Mouse (Mus musculus) CH12.LX (cell line): ENCODE results near the gene Tmem115. TPM values are rescaled to one million over a fixed set of nuclear protein-coding genes. Genes with fewer than 3 reads are reported as not detected.

Source experiments
- DNase-seq: peaks from one replicate; pipeline ENCODE4 v3.0.0-alpha.2; 2013; ENCODE audit errors: extremely low read depth
- H3K27ac ChIP-seq: 2 replicates; pipeline ENCODE4 v1.5.1; 2012; ENCODE audit warnings: low read depth, mild to moderate bottlenecking, control low read depth, moderate library complexity; ENCODE audit not compliant: insufficient read depth
- H3K27me3 ChIP-seq: replicated peaks from 2 replicates; pipeline ENCODE3; 2012; ENCODE audit warnings: inconsistent platforms
- H3K36me3 ChIP-seq, 2 experiments: replicated peaks in 1 of 2; 2 replicates each; pipeline versions ENCODE3 to v1.6.1; 2012; ENCODE audit warnings: inconsistent platforms in 1 of 2, low read length in 1 of 2, mild to moderate bottlenecking in 1 of 2, mixed read lengths in 1 of 2, moderate library complexity in 1 of 2; ENCODE audit not compliant: control insufficient read depth in 1 of 2, insufficient read depth in 1 of 2
- H3K4me1 ChIP-seq, 2 experiments: 2 replicates each; pipeline ENCODE4 v1.6.1; 2012; ENCODE audit warnings: inconsistent platforms in 1 of 2, moderate library complexity in 1 of 2; ENCODE audit not compliant: insufficient read depth in 2 of 2, control insufficient read depth in 1 of 2
- H3K4me2 ChIP-seq: 2 replicates; pipeline ENCODE4 v1.6.1; 2012; ENCODE audit warnings: low read depth, mild to moderate bottlenecking, control low read depth; ENCODE audit not compliant: poor library complexity, insufficient read depth, severe bottlenecking
- H3K4me3 ChIP-seq, 3 experiments: fragments of 150-350 bp in 1 of 3; sonication (generic) in 1 of 3; replicated peaks in 1 of 3; 2 replicates each; pipeline versions ENCODE3 to v1.5.1; 2011 to 2012; ENCODE audit warnings: low read depth in 2 of 3, low read length in 2 of 3, mild to moderate bottlenecking in 2 of 3, moderate library complexity in 2 of 3, control low read depth in 1 of 3, improper control_type of control experiment in 1 of 3, inconsistent platforms in 1 of 3, mixed read lengths in 1 of 3; ENCODE audit not compliant: poor library complexity in 1 of 3
- H3K79me2 ChIP-seq: replicated peaks from 2 replicates; pipeline ENCODE4 v1.6.1; 2012; ENCODE audit warnings: mild to moderate bottlenecking, moderate library complexity; ENCODE audit not compliant: control insufficient read depth, poor library complexity, insufficient read depth, severe bottlenecking; ENCODE audit errors: extremely low read depth
- H3K9ac ChIP-seq: 2 replicates; pipeline ENCODE4 v1.6.1; 2012; ENCODE audit warnings: low read depth, mild to moderate bottlenecking, control low read depth, moderate library complexity; ENCODE audit not compliant: insufficient read depth
- H3K9me3 ChIP-seq: replicated peaks from 2 replicates; pipeline ENCODE3; 2012; ENCODE audit warnings: low read length, inconsistent platforms, mixed read lengths
- BHLHE40 ChIP-seq: IDR thresholded peaks from 2 replicates; pipeline ENCODE4 v1.6.1; 2011; ENCODE audit warnings: mild to moderate bottlenecking, low read depth, low read length, improper control_type of control experiment
- CHD2 ChIP-seq: IDR thresholded peaks from 2 replicates; pipeline ENCODE4 v1.6.1; 2011; ENCODE audit warnings: low read length, improper control_type of control experiment
- CTCF ChIP-seq, 2 experiments: IDR thresholded peaks in 1 of 2; conservative IDR thresholded peaks in 1 of 2; 2 replicates each; pipeline ENCODE4 v1.5.1; 2011 to 2012; ENCODE audit warnings: low read depth in 2 of 2, low read length in 2 of 2, improper control_type of control experiment in 1 of 2, inconsistent platforms in 1 of 2, mild to moderate bottlenecking in 1 of 2, moderate library complexity in 1 of 2
- ELF1 ChIP-seq: IDR thresholded peaks from 2 replicates; pipeline ENCODE4 v1.6.1; 2014; ENCODE audit warnings: low read depth, mild to moderate bottlenecking, inconsistent platforms, low read length, improper control_type of control experiment
- EP300 ChIP-seq: IDR thresholded peaks from 2 replicates; pipeline ENCODE4 v1.6.1; 2011; ENCODE audit warnings: low read length, improper control_type of control experiment
- ETS1 ChIP-seq: conservative IDR thresholded peaks from 2 replicates; pipeline ENCODE4 v1.6.1; 2012; ENCODE audit warnings: low read depth, mild to moderate bottlenecking, inconsistent platforms, low read length, improper control_type of control experiment, moderate library complexity
- GABPA ChIP-seq: IDR thresholded peaks from 2 replicates; pipeline ENCODE4 v1.6.1; 2012; ENCODE audit warnings: low read depth, low read length, improper control_type of control experiment, inconsistent platforms; ENCODE audit not compliant: insufficient replicate concordance
- HCFC1 ChIP-seq: IDR thresholded peaks from 2 replicates; pipeline ENCODE4 v1.6.1; 2012; ENCODE audit warnings: low read depth, mild to moderate bottlenecking, inconsistent platforms, low read length, improper control_type of control experiment
- IRF4 ChIP-seq: IDR thresholded peaks from 2 replicates; pipeline ENCODE4 v1.6.1; 2014; ENCODE audit warnings: low read depth, mild to moderate bottlenecking, inconsistent platforms, low read length, improper control_type of control experiment
- JUN ChIP-seq: IDR thresholded peaks from 2 replicates; pipeline ENCODE4 v1.6.1; 2011; ENCODE audit warnings: low read depth, mild to moderate bottlenecking, low read length, improper control_type of control experiment, moderate library complexity; ENCODE audit not compliant: insufficient read depth
- JUND ChIP-seq: conservative IDR thresholded peaks from 2 replicates; pipeline ENCODE4 v1.6.1; 2011; ENCODE audit warnings: low read depth, low read length, improper control_type of control experiment
- KAT2A ChIP-seq: IDR thresholded peaks from 2 replicates; pipeline ENCODE4 v1.6.1; 2012; ENCODE audit warnings: low read length, improper control_type of control experiment, inconsistent platforms; ENCODE audit not compliant: insufficient replicate concordance
- MAFK ChIP-seq: IDR thresholded peaks from 2 replicates; pipeline ENCODE4 v1.6.1; 2011; ENCODE audit warnings: low read length, improper control_type of control experiment; ENCODE audit not compliant: insufficient replicate concordance
- MAX ChIP-seq: IDR thresholded peaks from 2 replicates; pipeline ENCODE4 v1.6.1; 2011; ENCODE audit warnings: low read length, improper control_type of control experiment
- MAZ ChIP-seq: IDR thresholded peaks from 2 replicates; pipeline ENCODE4 v1.6.1; 2012; ENCODE audit warnings: low read depth, mild to moderate bottlenecking, inconsistent platforms, low read length, improper control_type of control experiment, moderate library complexity
- MXI1 ChIP-seq: IDR thresholded peaks from 2 replicates; pipeline ENCODE4 v1.6.1; 2011; ENCODE audit warnings: mild to moderate bottlenecking, low read depth, low read length, improper control_type of control experiment
- NELFE ChIP-seq: IDR thresholded peaks from 2 replicates; pipeline ENCODE4 v1.6.1; 2011; ENCODE audit warnings: low read depth, low read length, improper control_type of control experiment
- PAX5 ChIP-seq: IDR thresholded peaks from 2 replicates; pipeline ENCODE4 v1.6.1; 2012; ENCODE audit warnings: low read length, inconsistent platforms, mixed read lengths
- POLR2AphosphoS2 ChIP-seq: IDR thresholded peaks from 2 replicates; pipeline ENCODE4 v1.6.1; 2011; ENCODE audit warnings: low read depth, low read length, improper control_type of control experiment
- SIN3A ChIP-seq: IDR thresholded peaks from 2 replicates; pipeline ENCODE4 v1.6.1; 2012; ENCODE audit warnings: low read length, improper control_type of control experiment, inconsistent platforms
- USF1 ChIP-seq: IDR thresholded peaks from 2 replicates; pipeline ENCODE4 v1.6.1; 2014; ENCODE audit warnings: low read depth, mild to moderate bottlenecking, inconsistent platforms, low read length, improper control_type of control experiment
- dilution Hi-C: fragments of 300-500 bp; cut with MboI; formaldehyde crosslinking; loops from 2 replicates; pipeline ENCODE4 v1.14.3; 2020; ENCODE audit warnings: low sequenced_read_pairs; ENCODE audit not compliant: extremely low pct_unique_long_range_greater_than_20kb, extremely low pct_ligation_motif_present
- in situ Hi-C: fragments of 300-500 bp; cut with MboI; formaldehyde crosslinking; loops from 3 replicates; pipeline ENCODE4 v1.14.3; 2019; ENCODE audit warnings: low sequenced_read_pairs, low pct_ligation_motif_present, low pct_unique_long_range_greater_than_20kb, mixed read lengths
- polyA plus RNA-seq: library from polyadenylated mRNA; unstranded; fragments of >175 nt; gene quantifications from 2 replicates; pipeline ENCODE4 v1.2.1, GENCODE M21; 2012; ENCODE audit warnings: low read depth; ENCODE audit not compliant: insufficient read length
- total RNA-seq, 2 experiments: library from RNA; depleted of rRNA; stranded (reverse); fragments of 300-350 nt in 1 of 2; fragments of >200 nt in 1 of 2; gene quantifications; 2 replicates each; pipeline ENCODE4 v1.2.3; 2012 to 2014

The Tmem115 gene
- total and polyA plus RNA-seq, 3 experiments = 12.6 to 17.9 (median 13.0) TPM

- Histone ChIP-seq H3K4me1 (peaks cover 0 to 3% of the 10 kb centered on the region in 2 experiments; a peak in 2 of 4 replicates), H3K9ac (no peak overlapping the region), H3K27ac (no peak overlapping the region), H3K4me2 (no peak overlapping the region), H3K36me3 (no peaks in the 10 kb centered on the region), H3K4me3 (no peak overlapping the region), H3K79me2 (no peaks in the 10 kb centered on the region), H3K27me3 (peaks cover 90% of the 10 kb centered on the region), H3K9me3 (no peaks in the 10 kb centered on the region)
- TF ChIP-seq NELFE = no peak
- TF ChIP-seq CTCF (conservative IDR thresholded peaks at IDR 0.05 in 1 of 2, IDR thresholded peaks at IDR 0.05 in 1 of 2; ENCODE audit: low read depth in 2 of 2, low read length in 2 of 2) = no peak
- TF ChIP-seq BHLHE40 = no peak
- TF ChIP-seq CHD2 = no peak
- no peak for TF ChIP-seq POLR2AphosphoS2
- TF ChIP-seq MAX = no peak
- TF ChIP-seq GABPA = no peak
- no peak for TF ChIP-seq JUN
- TF ChIP-seq ETS1 = no peak
- no peak for TF ChIP-seq ELF1
- no peak for TF ChIP-seq SIN3A
- TF ChIP-seq MAFK = no peak
- TF ChIP-seq EP300 = no peak
- in situ Hi-C loops = loop anchor here (25.0 kb wide), 1 partner anchor 547 kb away; no protein-coding TSS in a partner anchor
- no peak for DNase-seq
- dilution Hi-C loops = no loop called here
Measured at GRCm38 (mm10) chr9:107484302-107484701, 49.4 kb upstream of the Tmem115 start.

GRCm38 (mm10) chr9:107484766-107485165 is 49.0 kb upstream of the Tmem115 start:
- no peak overlapping the region for H3K27ac ChIP-seq
- no peaks in the 10 kb centered on the region for H3K79me2 ChIP-seq
- H3K4me3 ChIP-seq = no peak overlapping the region
- no peak overlapping the region for H3K9ac ChIP-seq
- no peaks in the 10 kb centered on the region for H3K9me3 ChIP-seq
- no peak overlapping the region for H3K4me2 ChIP-seq
- peaks cover 0 to 3% of the 10 kb centered on the region in 2 experiments; a peak in 2 of 4 replicates for H3K4me1 ChIP-seq
- H3K36me3 ChIP-seq = no peaks in the 10 kb centered on the region
- in situ Hi-C loops = loop anchor here (25.0 kb wide), 1 partner anchor 547 kb away; no protein-coding TSS in a partner anchor
- dilution Hi-C loops = no loop called here
- no peak for DNase-seq
- TF ChIP-seq MXI1 (no peak), HCFC1 (no peak), JUN (no peak), PAX5 (no peak), NELFE (no peak), IRF4 (no peak), KAT2A (no peak), USF1 (no peak), MAZ (no peak), JUND (no peak), SIN3A (no peak), POLR2AphosphoS2 (no peak), EP300 (no peak)
- TF ChIP-seq, all 38 proteins: peak for 0
- H3K27me3 ChIP-seq = peaks cover 90% of the 10 kb centered on the region
